Mouse (Mus musculus) limb, embryonic 14.5 days (tissue): ENCODE data around the gene Dync2li1. TPM values are rescaled to one million over a fixed set of nuclear protein-coding genes. Genes with fewer than 3 reads are reported as not detected.

Experiments
- ATAC-seq: fragments of 200-750 bp; cut with Nextera tagmentation; 2 replicates; pipeline ENCODE4 v1.8.0; 2017; ENCODE audit warnings: low read depth, moderate number of reproducible peaks, moderate TSS enrichment; ENCODE audit not compliant: low FRiP score
- DNase-seq: peaks from one replicate; pipeline ENCODE4 v3.0.0-alpha.2; 2015; ENCODE audit warnings: low spot score
- H3K27ac ChIP-seq: fragments of 300-500 bp; sonication (generic); replicated peaks from 2 replicates; pipeline ENCODE4 v1.5.1; 2014; ENCODE audit warnings: low read depth, mild to moderate bottlenecking, low read length, moderate library complexity, mixed read lengths
- H3K27me3 ChIP-seq: fragments of 300-500 bp; sonication (generic); 2 replicates; pipeline ENCODE4 v1.6.1; 2014; ENCODE audit warnings: low read length, mixed read lengths; ENCODE audit not compliant: control insufficient read depth, insufficient read depth
- H3K36me3 ChIP-seq: fragments of 300-500 bp; sonication (generic); 2 replicates; pipeline ENCODE4 v1.6.1; 2014; ENCODE audit warnings: mild to moderate bottlenecking, low read length, moderate library complexity, mixed read lengths; ENCODE audit not compliant: control insufficient read depth, insufficient read depth
- H3K4me1 ChIP-seq: fragments of 300-500 bp; sonication (generic); 2 replicates; pipeline ENCODE4 v1.6.1; 2014; ENCODE audit warnings: antibody characterized with exemption, low read length, mixed read lengths; ENCODE audit not compliant: control insufficient read depth, insufficient read depth
- H3K4me2 ChIP-seq: fragments of 300-500 bp; sonication (generic); replicated peaks from 2 replicates; pipeline ENCODE4 v1.6.1; 2014; ENCODE audit warnings: low read depth, mild to moderate bottlenecking, low read length, moderate library complexity; ENCODE audit not compliant: severe bottlenecking
- H3K4me3 ChIP-seq: fragments of 300-500 bp; sonication (generic); replicated peaks from 2 replicates; pipeline ENCODE4 v1.5.1; 2014; ENCODE audit warnings: low read length
- H3K9ac ChIP-seq: fragments of 300-500 bp; sonication (generic); 2 replicates; pipeline ENCODE4 v1.6.1; 2014; ENCODE audit warnings: mild to moderate bottlenecking, low read depth, low read length, moderate library complexity; ENCODE audit not compliant: severe bottlenecking
- H3K9me3 ChIP-seq: fragments of 300-500 bp; sonication (generic); 2 replicates; pipeline ENCODE4 v1.6.1; 2016; ENCODE audit warnings: low read length; ENCODE audit not compliant: control insufficient read depth
- POLR2A ChIP-seq: fragments of 200-500 bp; IDR thresholded peaks from 2 replicates; pipeline ENCODE4 v1.8.0; 2012; ENCODE audit warnings: inconsistent platforms, mild to moderate bottlenecking, moderate library complexity, borderline replicate concordance; ENCODE audit not compliant: insufficient read depth, insufficient read length; ENCODE audit errors: extremely low read depth
- WGBS: fragments of 180-500 bp; shearing (Covaris S2); extraction: QIAGEN DNeasy Blood & Tissue Kit; methylation state at CpG from one replicate; pipeline ENCODE4 v1.1.7; 2014; 5-methylcytosine and 5-hydroxymethylcytosine counted together
- polyA plus RNA-seq, 2 experiments: library from polyadenylated mRNA; depleted of rRNA in 1 of 2; stranded (reverse) in 1 of 2; unstranded in 1 of 2; fragments of >200 nt; fragmentation: Nextera tagmentation in 1 of 2; extraction: Ambion mirVana in 1 of 2; gene quantifications; 2 replicates each; pipeline versions ENCODE4 v1.2.1 to v1.2.3; 2012 to 2014

Gene Dync2li1
- polyA plus RNA-seq, 2 experiments = 21.0 to 29.9 TPM

- Histone ChIP-seq H3K27me3 (no peaks in the 10 kb centered on the region), H3K9me3 (no peaks in the 10 kb centered on the region), H3K9ac (no peak overlapping the region), H3K36me3 (no peaks in the 10 kb centered on the region), H3K4me3 (no peak overlapping the region), H3K4me1 (0 out of 2 replicates have a peak, but pooled peaks cover 3% of the 10 kb centered on the region), H3K27ac (no peak overlapping the region), H3K4me2 (no peak overlapping the region)
- no peak for ATAC-seq
- WGBS = 72% methylated on average over 16 of the region's 16 CpGs
- no peak for DNase-seq
- no peak for TF ChIP-seq POLR2A
Measured at GRCm38 (mm10) chr17:84672376-84673369, 46.4 kb downstream of the Dync2li1 start.

GRCm38 (mm10) chr17:84674048-84674447 is 47.8 kb downstream of the Dync2li1 start:
- Histone ChIP-seq H3K9ac (no peak overlapping the region), H3K4me1 (0 out of 2 replicates have a peak, but pooled peaks cover 3% of the 10 kb centered on the region), H3K9me3 (no peaks in the 10 kb centered on the region), H3K4me2 (no peak overlapping the region), H3K36me3 (no peaks in the 10 kb centered on the region), H3K4me3 (no peak overlapping the region), H3K27ac (no peak overlapping the region), H3K27me3 (no peaks in the 10 kb centered on the region)
- ATAC-seq (no peak), DNase-seq (no peak)
- no peak for TF ChIP-seq POLR2A
- 15% methylated on average over 7 of the region's 7 CpGs for WGBS

GRCm38 (mm10) chr17:84675204-84675603 is 48.9 kb downstream of the Dync2li1 start:
- H3K4me2 ChIP-seq = no peak overlapping the region
- DNase-seq (no peak), ATAC-seq (no peak)

GRCm38 (mm10) chr17:84675951-84676366 is 49.7 kb downstream of the Dync2li1 start, which contains the start of gene Abcg8:
Gene Abcg8, plus strand, starts transcription at chr17:84676302.
- 0 out of 2 replicates have a peak, but pooled peaks cover 3% of the 10 kb centered on the region for H3K4me1 ChIP-seq
- ATAC-seq (0 out of 2 replicates have a peak, but pooled peaks have one; percentile 57), DNase-seq (peak; percentile 27)
- H3K27me3 ChIP-seq = no peaks in the 10 kb centered on the region
- H3K4me2 ChIP-seq = peak within 1 kb of the TSS; percentile 62
- H3K9ac ChIP-seq = peak within 1 kb of the TSS; percentile 32
- H3K36me3 ChIP-seq = no peaks in the 10 kb centered on the region
- no peaks in the 10 kb centered on the region for H3K9me3 ChIP-seq
- peak within 1 kb of the TSS; percentile 32 for H3K4me3 ChIP-seq
- WGBS = under 1% methylated on average over 24 of the region's 24 CpGs
- TF ChIP-seq POLR2A = no peak
- H3K27ac ChIP-seq = no peak within 1 kb of the TSS

More at GRCm38 (mm10) chr17:84675204-84675603, 48.9 kb downstream of the Dync2li1 start:
- Histone ChIP-seq H3K4me3 (no peak overlapping the region), H3K36me3 (no peaks in the 10 kb centered on the region), H3K9ac (no peak overlapping the region), H3K27me3 (no peaks in the 10 kb centered on the region), H3K9me3 (no peaks in the 10 kb centered on the region), H3K4me1 (0 out of 2 replicates have a peak, but pooled peaks cover 3% of the 10 kb centered on the region), H3K27ac (no peak overlapping the region)
- 56% methylated on average over 4 of the region's 4 CpGs for WGBS
- no peak for TF ChIP-seq POLR2A

- no peak overlapping the region for H3K9ac ChIP-seq
- no peak overlapping the region for H3K4me2 ChIP-seq
- no peak overlapping the region for H3K4me3 ChIP-seq
- 76% methylated on average over 11 of the region's 11 CpGs for WGBS
- no peaks in the 10 kb centered on the region for H3K27me3 ChIP-seq
- 0 out of 2 replicates have a peak, but pooled peaks cover 3% of the 10 kb centered on the region for H3K4me1 ChIP-seq
- no peak for TF ChIP-seq POLR2A
- ATAC-seq (no peak), DNase-seq (no peak)
- no peak overlapping the region for H3K27ac ChIP-seq
- H3K9me3 ChIP-seq = no peaks in the 10 kb centered on the region
- H3K36me3 ChIP-seq = no peaks in the 10 kb centered on the region
Measured at GRCm38 (mm10) chr17:84677595-84677994, 51.3 kb downstream of the Dync2li1 start.
